Mouse (Mus musculus) thymus, adult 2 months (tissue): ENCODE results near the gene Spon1. TPM values are rescaled to one million over a fixed set of nuclear protein-coding genes. Genes with fewer than 3 reads are reported as not detected.
A peak's percentile ranks its signal among the peaks of the same experiment; 100 is the strongest.

ENCODE experiments used
- DNase-seq: peaks from one replicate; pipeline ENCODE4 v3.0.0; 2021
- H3K27ac ChIP-seq: fragments of 200-500 bp; 2 replicates; pipeline ENCODE4 v1.5.1; 2012; ENCODE audit warnings: low read length, control low read depth; ENCODE audit not compliant: control insufficient read depth, insufficient read depth
- H3K27me3 ChIP-seq: fragments of 200-500 bp; 2 replicates; pipeline ENCODE4 v1.6.1; 2012; ENCODE audit warnings: mild to moderate bottlenecking, low read length, moderate library complexity, mixed read lengths; ENCODE audit not compliant: control insufficient read depth, insufficient read depth
- H3K36me3 ChIP-seq: fragments of 200-500 bp; 2 replicates; pipeline ENCODE4 v1.6.1; 2012; ENCODE audit warnings: mild to moderate bottlenecking, low read length, moderate library complexity; ENCODE audit not compliant: control insufficient read depth, insufficient read depth
- H3K4me1 ChIP-seq: fragments of 200-500 bp; replicated peaks from 2 replicates; pipeline ENCODE4 v1.6.1; 2012; ENCODE audit warnings: low read length; ENCODE audit not compliant: control insufficient read depth, insufficient read depth
- H3K4me3 ChIP-seq: fragments of 200-500 bp; 2 replicates; pipeline ENCODE4 v1.5.1; 2012; ENCODE audit warnings: mild to moderate bottlenecking, low read length, control low read depth, moderate library complexity; ENCODE audit not compliant: control insufficient read depth, insufficient read depth
- CTCF ChIP-seq: fragments of 200-500 bp; IDR thresholded peaks from 2 replicates; pipeline ENCODE4 v1.5.1; 2012; ENCODE audit warnings: mild to moderate bottlenecking, control low read depth, low read length, moderate library complexity, borderline replicate concordance; ENCODE audit not compliant: control insufficient read depth, poor library complexity, insufficient read depth; ENCODE audit errors: extremely low read depth
- POLR2A ChIP-seq: fragments of 200-500 bp; IDR thresholded peaks from 2 replicates; pipeline ENCODE4 v1.6.1; 2012; ENCODE audit warnings: mild to moderate bottlenecking, low read length, control low read depth, moderate library complexity; ENCODE audit not compliant: control insufficient read depth, poor library complexity, insufficient read depth; ENCODE audit errors: extremely low read depth
- WGBS: fragments of 180-500 bp; shearing (Covaris S2); methylation state at CpG from one replicate; pipeline ENCODE4 v1.1.7; 2018; 5-methylcytosine and 5-hydroxymethylcytosine counted together
- polyA plus RNA-seq: library from polyadenylated mRNA; depleted of rRNA; stranded (reverse); fragments of >200 nt; gene quantifications from 2 replicates; pipeline ENCODE4 v1.2.3, GENCODE M21; 2012

Spon1 gene
- polyA plus RNA-seq, 1 experiment, result 3.3 TPM

- 42% methylated on average over 7 of the region's 7 CpGs for WGBS
- H3K27ac ChIP-seq, result peak overlapping the region; percentile 49; the same call in 1 of the 2 replicates
- TF ChIP-seq POLR2A, result no peak
- TF ChIP-seq CTCF, result no peak
- peaks cover 18% of the 10 kb centered on the region for H3K4me1 ChIP-seq
- H3K27me3 ChIP-seq, result no peaks in the 10 kb centered on the region
- DNase-seq, result peak; percentile 35
- H3K4me3 ChIP-seq, result no peak overlapping the region
- H3K36me3 ChIP-seq, result no peaks in the 10 kb centered on the region
Measured at GRCm38 (mm10) chr7:113847041-113847819, 81.4 kb downstream of the Spon1 start.

GRCm38 (mm10) chr7:113850389-113850788 lies 84.6 kb downstream of the Spon1 start:
- DNase-seq, result no peak
- no peak for TF ChIP-seq POLR2A
- TF ChIP-seq CTCF, result no peak
- no peak overlapping the region for H3K4me3 ChIP-seq
- no peaks in the 10 kb centered on the region for H3K27me3 ChIP-seq
- 87% methylated on average over 4 of the region's 4 CpGs for WGBS
- peaks cover 26% of the 10 kb centered on the region for H3K4me1 ChIP-seq
- H3K36me3 ChIP-seq, result no peaks in the 10 kb centered on the region
- no peak overlapping the region for H3K27ac ChIP-seq

- TF ChIP-seq POLR2A (no peak), CTCF (no peak)
- Histone ChIP-seq H3K36me3 (no peaks in the 10 kb centered on the region), H3K27ac (peak overlapping the region; percentile 67), H3K4me1 (peaks cover 34% of the 10 kb centered on the region), H3K27me3 (no peaks in the 10 kb centered on the region), H3K4me3 (no peak overlapping the region)
- 17% methylated on average over 4 of the region's 4 CpGs for WGBS
- DNase-seq, result peak; percentile 44
Measured at GRCm38 (mm10) chr7:113855396-113855795, 89.6 kb downstream of the Spon1 start.

- Histone ChIP-seq H3K27me3 (no peaks in the 10 kb centered on the region), H3K4me3 (no peak overlapping the region), H3K36me3 (no peaks in the 10 kb centered on the region), H3K4me1 (peaks cover 34% of the 10 kb centered on the region), H3K27ac (peak overlapping the region; percentile 67)
- no peak for TF ChIP-seq CTCF
- TF ChIP-seq POLR2A, result no peak
- 17% methylated on average over 3 of the region's 3 CpGs for WGBS
- DNase-seq, result no peak
Measured at GRCm38 (mm10) chr7:113856067-113856466, 90.3 kb downstream of the Spon1 start.

GRCm38 (mm10) chr7:113859480-113859881 lies 93.7 kb downstream of the Spon1 start:
- TF ChIP-seq CTCF (no peak), POLR2A (no peak)
- no peaks in the 10 kb centered on the region for H3K27me3 ChIP-seq
- peaks cover 29% of the 10 kb centered on the region for H3K4me1 ChIP-seq
- DNase-seq, result no peak
- no peak overlapping the region for H3K27ac ChIP-seq
- no peak overlapping the region for H3K4me3 ChIP-seq
- H3K36me3 ChIP-seq, result no peaks in the 10 kb centered on the region
- WGBS, result 97% methylated on average over 5 of the region's 5 CpGs

- Histone ChIP-seq H3K27me3 (no peaks in the 10 kb centered on the region), H3K4me1 (peaks cover 9% of the 10 kb centered on the region), H3K4me3 (no peak overlapping the region), H3K27ac (no peak overlapping the region), H3K36me3 (no peaks in the 10 kb centered on the region)
- TF ChIP-seq CTCF (no peak), POLR2A (no peak)
- DNase-seq, result no peak
- 82% methylated on average over 4 of the region's 4 CpGs for WGBS
Measured at GRCm38 (mm10) chr7:113861964-113862363, 96.2 kb downstream of the Spon1 start.

GRCm38 (mm10) chr7:113872846-113873245 lies 107.0 kb downstream of the Spon1 start:
- WGBS, result 94% methylated on average over 1 of the region's 1 CpGs
- no peaks in the 10 kb centered on the region for H3K4me1 ChIP-seq
- H3K27ac ChIP-seq, result no peak overlapping the region
- no peaks in the 10 kb centered on the region for H3K27me3 ChIP-seq
- no peaks in the 10 kb centered on the region for H3K36me3 ChIP-seq
- no peak overlapping the region for H3K4me3 ChIP-seq
- no peak for DNase-seq
- TF ChIP-seq CTCF, result no peak
- TF ChIP-seq POLR2A, result no peak
